ENCODE assay signal across 10 mouse cellular contexts in the genomic region with DNA sequence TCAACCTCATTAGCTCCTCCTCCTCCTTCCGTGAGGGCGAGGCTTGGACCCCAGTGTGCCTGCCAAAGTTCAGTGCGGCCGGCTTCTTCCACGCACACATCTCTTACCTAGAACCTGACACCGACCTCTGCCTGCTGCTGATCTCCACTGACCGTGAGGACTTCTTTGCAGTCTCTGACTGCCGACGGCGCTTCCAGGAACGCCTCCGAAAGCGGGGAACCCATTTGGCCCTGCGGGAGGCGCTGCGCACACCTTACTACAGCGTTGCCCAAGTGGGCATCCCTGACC. TPM values are rescaled to one million over a fixed set of nuclear protein-coding genes. Genes with fewer than 3 reads are reported as not detected.
DNase-seq lines count a peak whose midpoint lies in the region; ATAC-seq and TF ChIP-seq lines count a peak whose summit lies in the region.
"Had no signal": no experiment of that assay in that cellular context is flagged by ENCODE, and none has a peak within 500 bp of the region (broad histone marks: within the 10 kb centered on the region; RNA-seq: fewer than 3 reads in every experiment).

No protein-coding gene starts in this region.

- peak overlapping the region; percentile 42 for H3K4me2 ChIP-seq in hindbrain, embryonic 11.5 days (replicated peaks; ENCODE audit: low read depth, low read length)
- peak overlapping the region; percentile 53 for H3K4me2 ChIP-seq in liver, embryonic 16.5 days (ENCODE audit: low read depth, low read length)

- H3K9me3 ChIP-seq in E14TG2a.4 (ENCODE audit: low read length), result no peaks in the 10 kb centered on the region
- no peaks in the 10 kb centered on the region for H3K9me3 ChIP-seq in hindbrain, embryonic 11.5 days (ENCODE audit: control insufficient read depth, low read length)
- no peaks in the 10 kb centered on the region for H3K9me3 ChIP-seq in liver, embryonic 16.5 days (replicated peaks; ENCODE audit: control insufficient read depth, low read length)

- H3K27ac ChIP-seq in cerebellum, adult 2 months (ENCODE audit: insufficient read depth, low read length), result no peak overlapping the region
- no peak overlapping the region for H3K27ac ChIP-seq in hindbrain, embryonic 11.5 days (ENCODE audit: low read depth, low read length)
- H3K27ac ChIP-seq in liver, embryonic 16.5 days (ENCODE audit: low read length), result no peak overlapping the region

- 8% methylated on average over 17 of the region's 17 CpGs for WGBS in cerebellum, adult 2 months
- WGBS in hindbrain, embryonic 11.5 days, result 10% methylated on average over 17 of the region's 17 CpGs
- WGBS in liver, embryonic 16.5 days (ENCODE audit: insufficient replicate concordance), result 41% methylated on average over 17 of the region's 17 CpGs

- TF ChIP-seq POLR2A in cerebellum, adult 2 months (IDR thresholded peaks at IDR 0.05; ENCODE audit: borderline replicate concordance, insufficient read depth, low read length), result no peak

- TF ChIP-seq CTCF in cerebellum, adult 2 months (IDR thresholded peaks at IDR 0.05; ENCODE audit: borderline replicate concordance, insufficient read depth, low read depth, low read length), result no peak
- TF ChIP-seq CTCF in E14TG2a.4 (conservative IDR thresholded peaks at IDR 0.05; ENCODE audit: low read length), result peak; percentile 21

- H3K4me3 ChIP-seq in cerebellum, adult 2 months (replicated peaks; ENCODE audit: insufficient read depth, low read depth, low read length), result peak overlapping the region; percentile 53
- H3K4me3 ChIP-seq in E14TG2a.4 (replicated peaks; ENCODE audit: low read length), result peak overlapping the region; percentile 78
- H3K4me3 ChIP-seq in hindbrain, embryonic 11.5 days (ENCODE audit: low read depth, low read length), result 0 out of 2 replicates have a peak overlapping the region, but pooled peaks have one; percentile 17
- H3K4me3 ChIP-seq in liver, embryonic 16.5 days (ENCODE audit: low read depth, low read length), result no peak overlapping the region

- no peaks in the 10 kb centered on the region for H3K27me3 ChIP-seq in cerebellum, adult 2 months (ENCODE audit: control insufficient read depth, insufficient read depth, low read length)
- peaks cover 52% of the 10 kb centered on the region for H3K27me3 ChIP-seq in E14TG2a.4 (ENCODE audit: insufficient read depth, low read length)
- peaks cover 14% of the 10 kb centered on the region for H3K27me3 ChIP-seq in hindbrain, embryonic 11.5 days (ENCODE audit: control insufficient read depth, insufficient read depth, low read length)
- peaks cover 7% of the 10 kb centered on the region; the same call in 1 of the 2 replicates for H3K27me3 ChIP-seq in liver, embryonic 16.5 days (ENCODE audit: control insufficient read depth, insufficient read depth, low read depth, low read length)

- no peak for DNase-seq in cerebellum, adult 2 months
- no peak for DNase-seq in cerebellum, adult 11 months
- DNase-seq in hindbrain, embryonic 11.5 days (ENCODE audit: low spot score), result no peak
- no peak for DNase-seq in gastrocnemius, postnatal 10 days
- no peak for DNase-seq in urinary bladder, postnatal 4 days (ENCODE audit: low spot score in 2 of 2)
- no peak for DNase-seq in layer of hippocampus, adult 18-20 months (ENCODE audit: low spot score in 2 of 2)

- H3K9ac ChIP-seq in hindbrain, embryonic 11.5 days (ENCODE audit: low read depth, low read length), result no peak overlapping the region
- no peak overlapping the region for H3K9ac ChIP-seq in liver, embryonic 16.5 days (ENCODE audit: low read depth, low read length)

- ATAC-seq in hindbrain, embryonic 11.5 days (ENCODE audit: low FRiP score), result no peak; the same call in 1 of the 2 replicates
- ATAC-seq in liver, embryonic 16.5 days (ENCODE audit: low read depth), result no peak

- no peaks in the 10 kb centered on the region for H3K36me3 ChIP-seq in E14TG2a.4 (ENCODE audit: insufficient read depth, low read length)
- no peaks in the 10 kb centered on the region for H3K36me3 ChIP-seq in hindbrain, embryonic 11.5 days (ENCODE audit: control insufficient read depth, insufficient read depth, low read length)
- no peaks in the 10 kb centered on the region for H3K36me3 ChIP-seq in liver, embryonic 16.5 days (ENCODE audit: control insufficient read depth, insufficient read depth)

- peaks cover 9% of the 10 kb centered on the region; the same call in 1 of the 2 replicates for H3K4me1 ChIP-seq in cerebellum, adult 2 months (ENCODE audit: control insufficient read depth, insufficient read depth, low read length)
- peaks cover 31% of the 10 kb centered on the region for H3K4me1 ChIP-seq in E14TG2a.4 (replicated peaks; ENCODE audit: low read depth, low read length)
- H3K4me1 ChIP-seq in hindbrain, embryonic 11.5 days (replicated peaks; ENCODE audit: control insufficient read depth, insufficient read depth, low read length), result peaks cover 4% of the 10 kb centered on the region; the same call in 1 of the 2 replicates
- H3K4me1 ChIP-seq in liver, embryonic 16.5 days (ENCODE audit: control insufficient read depth, low read depth, low read length), result peaks cover 5% of the 10 kb centered on the region

RNA-seq across cellular contexts. Expression of gene Mst1r, which starts 5.1 kb away (rescaled TPM):
- 0.71 and 1.0 TPM in 2 replicates for polyA plus RNA-seq in cerebellum, adult 2 months (2012; rRNA removed)
- 0.31 and 0.60 TPM in 2 replicates for polyA plus RNA-seq in hindbrain, embryonic 11.5 days (2014; fragmentation: Nextera tagmentation; extraction: Ambion mirVana)
- polyA plus RNA-seq in liver, embryonic 16.5 days (2015; fragmentation: Nextera tagmentation; extraction: Ambion mirVana), result 1.3 and 2.8 TPM in 2 replicates
- total RNA-seq in gastrocnemius, postnatal 10 days (2021), result 1 to 10 TPM; 1.9 to 5.6 TPM
- total RNA-seq in layer of hippocampus, adult 18-20 months (2021), result 1 to 10 TPM; 1.9 TPM

RNA-seq across cellular contexts. Expression of gene Mon1a, which starts 13.6 kb away (rescaled TPM):
- polyA plus RNA-seq in cerebellum, adult 2 months (2012; rRNA removed), result 32.4 and 34.4 TPM in 2 replicates
- polyA plus RNA-seq in hindbrain, embryonic 11.5 days (2014; fragmentation: Nextera tagmentation; extraction: Ambion mirVana), result 17.5 and 18.1 TPM in 2 replicates
- 3.6 and 4.1 TPM in 2 replicates for polyA plus RNA-seq in liver, embryonic 16.5 days (2015; fragmentation: Nextera tagmentation; extraction: Ambion mirVana)
- 1 to 10 TPM; 4.0 to 4.8 TPM for total RNA-seq in gastrocnemius, postnatal 10 days (2021)
- total RNA-seq in layer of hippocampus, adult 18-20 months (2021), result 10 to 100 TPM; 25.9 to 27.4 TPM

RNA-seq across cellular contexts. Expression of gene Actl11, which starts 26.7 kb away (rescaled TPM):
- polyA plus RNA-seq in cerebellum, adult 2 months (2012; rRNA removed), result not detected in 2 replicates
- polyA plus RNA-seq in hindbrain, embryonic 11.5 days (2014; fragmentation: Nextera tagmentation; extraction: Ambion mirVana), result not detected in 2 replicates
- polyA plus RNA-seq in liver, embryonic 16.5 days (2015; fragmentation: Nextera tagmentation; extraction: Ambion mirVana), result not detected in 2 replicates
- total RNA-seq in gastrocnemius, postnatal 10 days (2021), result not detected
- not detected for total RNA-seq in layer of hippocampus, adult 18-20 months (2021)
- total RNA-seq: heart, postnatal 25 days; left cerebral cortex, postnatal 4 days had no signal

RNA-seq across cellular contexts. Expression of gene Rbm6, which starts 28.5 kb away (rescaled TPM):
- polyA plus RNA-seq in cerebellum, adult 2 months (2012; rRNA removed), result 64.5 and 66.4 TPM in 2 replicates
- polyA plus RNA-seq in hindbrain, embryonic 11.5 days (2014; fragmentation: Nextera tagmentation; extraction: Ambion mirVana), result 113 and 114 TPM in 2 replicates
- polyA plus RNA-seq in liver, embryonic 16.5 days (2015; fragmentation: Nextera tagmentation; extraction: Ambion mirVana), result 25.8 and 26.6 TPM in 2 replicates
- total RNA-seq in gastrocnemius, postnatal 10 days (2021), result 10 to 100 TPM; 21.6 to 35.5 TPM
- total RNA-seq in layer of hippocampus, adult 18-20 months (2021), result 10 to 100 TPM; 52.3 to 59.6 TPM

RNA-seq across cellular contexts. Expression of gene Camkv, which starts 33.9 kb away (rescaled TPM):
- 20.2 and 25.1 TPM in 2 replicates for polyA plus RNA-seq in cerebellum, adult 2 months (2012; rRNA removed)
- polyA plus RNA-seq in hindbrain, embryonic 11.5 days (2014; fragmentation: Nextera tagmentation; extraction: Ambion mirVana), result 3.6 and 4.5 TPM in 2 replicates
- 0.11 TPM in 2 replicates for polyA plus RNA-seq in liver, embryonic 16.5 days (2015; fragmentation: Nextera tagmentation; extraction: Ambion mirVana)
- under 1 TPM; 0.80 to 0.86 TPM for total RNA-seq in gastrocnemius, postnatal 10 days (2021)
- total RNA-seq in layer of hippocampus, adult 18-20 months (2021), result 100 to 1,000 TPM; 554 to 575 TPM
- total RNA-seq: heart, postnatal 25 days had no signal
